Mouse (Mus musculus) hindbrain, embryonic 11.5 days (tissue): ENCODE data around the gene Plet1. TPM values are rescaled to one million over a fixed set of nuclear protein-coding genes. Genes with fewer than 3 reads are reported as not detected.

Experiments used
- ATAC-seq: fragments of 200-750 bp; cut with Nextera tagmentation; 2 replicates; pipeline ENCODE4 v1.8.0; 2017; ENCODE audit warnings: mild to moderate bottlenecking, moderate TSS enrichment, moderate library complexity; ENCODE audit not compliant: low FRiP score
- DNase-seq: peaks from one replicate; pipeline ENCODE4 v3.0.0-alpha.2; 2015; ENCODE audit warnings: low spot score
- H3K27ac ChIP-seq: fragments of 300-500 bp; sonication (generic); 2 replicates; pipeline ENCODE4 v1.5.1; 2014; ENCODE audit warnings: mild to moderate bottlenecking, low read depth, low read length
- H3K27me3 ChIP-seq: fragments of 300-500 bp; sonication (generic); 2 replicates; pipeline ENCODE4 v1.6.1; 2014; ENCODE audit warnings: mild to moderate bottlenecking, low read length, moderate library complexity, mixed read lengths; ENCODE audit not compliant: control insufficient read depth, insufficient read depth
- H3K36me3 ChIP-seq: fragments of 300-500 bp; sonication (generic); 2 replicates; pipeline ENCODE4 v1.6.1; 2014; ENCODE audit warnings: mild to moderate bottlenecking, low read length, moderate library complexity, mixed read lengths; ENCODE audit not compliant: control insufficient read depth, insufficient read depth
- H3K4me1 ChIP-seq: fragments of 300-500 bp; sonication (generic); replicated peaks from 2 replicates; pipeline ENCODE4 v1.6.1; 2014; ENCODE audit warnings: low read length, mixed read lengths; ENCODE audit not compliant: control insufficient read depth, insufficient read depth
- H3K4me2 ChIP-seq: fragments of 300-500 bp; sonication (generic); replicated peaks from 2 replicates; pipeline ENCODE4 v1.6.1; 2014; ENCODE audit warnings: mild to moderate bottlenecking, low read depth, low read length
- H3K4me3 ChIP-seq: fragments of 300-500 bp; sonication (generic); 2 replicates; pipeline ENCODE4 v1.5.1; 2014; ENCODE audit warnings: low read depth, low read length
- H3K9ac ChIP-seq: fragments of 300-500 bp; sonication (generic); 2 replicates; pipeline ENCODE4 v1.6.1; 2014; ENCODE audit warnings: low read depth, low read length
- H3K9me3 ChIP-seq: fragments of 300-500 bp; sonication (generic); 2 replicates; pipeline ENCODE4 v1.6.1; 2016; ENCODE audit warnings: low read length; ENCODE audit not compliant: control insufficient read depth
- WGBS: fragments of 180-500 bp; shearing (Covaris S2); extraction: QIAGEN DNeasy Blood & Tissue Kit; methylation state at CpG from one replicate; pipeline ENCODE4 v1.1.7; 2014; 5-methylcytosine and 5-hydroxymethylcytosine counted together
- polyA plus RNA-seq: library from polyadenylated mRNA; unstranded; fragments of >200 nt; fragmentation: Nextera tagmentation; extraction: Ambion mirVana; gene quantifications from 2 replicates; pipeline ENCODE4 v1.2.1, GENCODE M21; 2014

Gene Plet1
- 0.59 and 0.68 TPM in 2 replicates for polyA plus RNA-seq

DNA sequence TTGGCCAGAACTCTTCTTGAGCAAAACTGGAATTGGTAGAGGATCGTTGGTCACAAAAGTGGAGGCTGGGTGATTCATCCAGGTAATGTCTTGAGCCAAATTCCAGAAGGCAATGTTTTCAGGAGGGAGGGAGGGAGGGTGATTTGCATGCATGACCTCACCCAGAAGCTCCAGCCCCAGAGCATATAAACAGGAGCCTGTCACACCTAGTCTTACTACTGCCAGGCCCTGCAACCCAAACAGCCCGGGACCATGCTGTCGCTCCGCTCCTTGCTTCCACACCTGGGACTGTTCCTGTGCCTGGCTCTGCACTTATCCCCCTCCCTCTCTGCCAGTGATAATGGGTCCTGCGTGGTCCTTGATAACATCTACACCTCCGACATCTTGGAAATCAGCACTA is at the start of gene Plet1:
Plet1 (plus strand) TSS at position 215 of the 400 bp plus-strand sequence.
- H3K4me3 ChIP-seq = no peak within 1 kb of the TSS
- no peak for ATAC-seq
- H3K4me1 ChIP-seq = no peaks in the 10 kb centered on the region
- WGBS = 88% methylated on average over 6 of the region's 6 CpGs
- no peak within 1 kb of the TSS for H3K9ac ChIP-seq
- no peaks in the 10 kb centered on the region for H3K9me3 ChIP-seq
- no peak within 1 kb of the TSS for H3K4me2 ChIP-seq
- H3K27me3 ChIP-seq = no peaks in the 10 kb centered on the region
- no peak for DNase-seq
- H3K27ac ChIP-seq = no peak within 1 kb of the TSS
- H3K36me3 ChIP-seq = no peaks in the 10 kb centered on the region

DNA sequence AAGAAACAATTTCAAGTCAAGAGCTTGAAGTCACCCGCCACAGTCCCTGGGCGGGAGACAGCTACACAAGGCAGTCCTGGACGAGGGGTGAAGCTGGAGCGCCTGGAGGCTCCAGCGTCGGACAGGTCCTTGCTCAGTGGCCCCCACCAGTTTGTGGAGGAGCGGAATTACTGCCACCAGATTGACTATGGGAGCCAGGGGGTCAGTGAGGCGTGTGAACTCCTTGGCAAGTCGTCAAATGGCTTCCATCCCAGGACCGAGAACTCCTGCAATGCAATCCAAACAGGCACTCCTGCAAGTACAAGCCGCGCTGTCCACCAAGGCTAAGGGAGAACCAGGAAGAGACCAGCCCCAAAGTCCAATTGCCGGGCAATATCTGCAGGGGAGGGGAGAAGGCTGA is 45.3 kb upstream of the Plet1 start:
- WGBS = 73% methylated on average over 13 of the region's 13 CpGs
- H3K27me3 ChIP-seq = no peaks in the 10 kb centered on the region
- ATAC-seq (no peak), DNase-seq (no peak)
- H3K4me1 ChIP-seq = no peaks in the 10 kb centered on the region
- H3K36me3 ChIP-seq = no peaks in the 10 kb centered on the region
- H3K4me3 ChIP-seq = no peak overlapping the region
- H3K4me2 ChIP-seq = no peak overlapping the region
- no peak overlapping the region for H3K9ac ChIP-seq
- no peak overlapping the region for H3K27ac ChIP-seq
- no peaks in the 10 kb centered on the region for H3K9me3 ChIP-seq

- WGBS = 63% methylated on average over 9 of the region's 9 CpGs
- peak; percentile 68 for ATAC-seq
- no peaks in the 10 kb centered on the region for H3K27me3 ChIP-seq
Observed at GRCm38 (mm10) chr9:50451456-50452218, 42.7 kb upstream of the Plet1 start.

GRCm38 (mm10) chr9:50452303-50452775 is 42.0 kb upstream of the Plet1 start:
- Histone ChIP-seq H3K9me3 (no peaks in the 10 kb centered on the region), H3K27ac (peak overlapping the region; percentile 65), H3K4me2 (0 out of 2 replicates have a peak overlapping the region, but pooled peaks have one; percentile 9), H3K4me3 (no peak overlapping the region), H3K27me3 (no peaks in the 10 kb centered on the region), H3K9ac (no peak overlapping the region), H3K4me1 (no peaks in the 10 kb centered on the region), H3K36me3 (no peaks in the 10 kb centered on the region)
- DNase-seq (peak; percentile 92), ATAC-seq (peak; percentile 65)
- 19% methylated on average over 10 of the region's 10 CpGs for WGBS

More at GRCm38 (mm10) chr9:50451456-50452218, 42.7 kb upstream of the Plet1 start:
- peak; percentile 56 for DNase-seq
- Histone ChIP-seq H3K9ac (no peak overlapping the region), H3K9me3 (no peaks in the 10 kb centered on the region), H3K36me3 (no peaks in the 10 kb centered on the region), H3K4me2 (0 out of 2 replicates have a peak overlapping the region, but pooled peaks have one; percentile 6), H3K4me3 (no peak overlapping the region), H3K27ac (peak overlapping the region; percentile 65), H3K4me1 (no peaks in the 10 kb centered on the region)

GRCm38 (mm10) chr9:50457596-50457995 is 36.7 kb upstream of the Plet1 start:
- Histone ChIP-seq H3K4me1 (no peaks in the 10 kb centered on the region), H3K27ac (no peak overlapping the region), H3K9ac (no peak overlapping the region), H3K36me3 (no peaks in the 10 kb centered on the region), H3K9me3 (no peaks in the 10 kb centered on the region), H3K4me2 (no peak overlapping the region), H3K4me3 (no peak overlapping the region), H3K27me3 (no peaks in the 10 kb centered on the region)
- 77% methylated on average over 7 of the region's 7 CpGs for WGBS
- no peak for DNase-seq
- ATAC-seq = no peak

DNA sequence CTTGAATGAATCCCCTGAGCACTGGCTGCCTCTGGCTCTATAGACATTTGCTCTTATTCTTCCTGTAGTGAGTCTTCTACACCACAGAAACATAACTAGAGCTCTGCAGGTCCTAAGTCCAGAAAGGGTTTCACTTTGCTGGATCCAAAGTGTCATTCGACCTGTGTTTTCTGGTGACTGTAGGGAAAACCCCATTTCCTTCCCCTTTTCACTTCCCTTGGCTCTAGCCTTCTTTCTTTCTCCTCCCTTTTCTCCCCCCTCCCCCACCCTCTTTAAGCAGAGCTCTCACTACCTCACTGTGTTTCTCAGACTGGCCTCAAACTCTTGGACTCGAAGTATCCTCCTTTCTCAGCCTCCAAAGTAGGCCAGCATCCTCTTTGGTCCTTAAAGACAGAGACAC is 34.8 kb upstream of the Plet1 start:
- Histone ChIP-seq H3K4me3 (no peak overlapping the region), H3K4me1 (no peaks in the 10 kb centered on the region), H3K27ac (no peak overlapping the region), H3K27me3 (no peaks in the 10 kb centered on the region), H3K9ac (no peak overlapping the region), H3K9me3 (no peaks in the 10 kb centered on the region), H3K36me3 (no peaks in the 10 kb centered on the region), H3K4me2 (no peak overlapping the region)
- WGBS = 69% methylated on average over 2 of the region's 2 CpGs
- DNase-seq (no peak), ATAC-seq (no peak)

GRCm38 (mm10) chr9:50462494-50463204 is 31.7 kb upstream of the Plet1 start:
- H3K27me3 ChIP-seq = no peaks in the 10 kb centered on the region
- 44% methylated on average over 19 of the region's 19 CpGs for WGBS
- peak overlapping the region; percentile 14; the same call in 1 of the 2 replicates for H3K4me3 ChIP-seq
- H3K4me2 ChIP-seq = no peak overlapping the region
- no peak overlapping the region for H3K9ac ChIP-seq
- no peaks in the 10 kb centered on the region for H3K36me3 ChIP-seq
- no peak overlapping the region for H3K27ac ChIP-seq
- no peak for ATAC-seq
- no peaks in the 10 kb centered on the region for H3K4me1 ChIP-seq
- DNase-seq = peak; percentile 82
- no peaks in the 10 kb centered on the region for H3K9me3 ChIP-seq

- Histone ChIP-seq H3K4me1 (no peaks in the 10 kb centered on the region), H3K4me3 (no peak overlapping the region), H3K4me2 (no peak overlapping the region), H3K36me3 (no peaks in the 10 kb centered on the region), H3K27me3 (no peaks in the 10 kb centered on the region), H3K9ac (no peak overlapping the region), H3K27ac (no peak overlapping the region), H3K9me3 (no peaks in the 10 kb centered on the region)
- 43% methylated on average over 4 of the region's 4 CpGs for WGBS
- DNase-seq (no peak), ATAC-seq (no peak)
Observed at GRCm38 (mm10) chr9:50463205-50463508, 31.2 kb upstream of the Plet1 start.
